14 mouse cellular contexts compared by ENCODE assay signal in the genomic region with DNA sequence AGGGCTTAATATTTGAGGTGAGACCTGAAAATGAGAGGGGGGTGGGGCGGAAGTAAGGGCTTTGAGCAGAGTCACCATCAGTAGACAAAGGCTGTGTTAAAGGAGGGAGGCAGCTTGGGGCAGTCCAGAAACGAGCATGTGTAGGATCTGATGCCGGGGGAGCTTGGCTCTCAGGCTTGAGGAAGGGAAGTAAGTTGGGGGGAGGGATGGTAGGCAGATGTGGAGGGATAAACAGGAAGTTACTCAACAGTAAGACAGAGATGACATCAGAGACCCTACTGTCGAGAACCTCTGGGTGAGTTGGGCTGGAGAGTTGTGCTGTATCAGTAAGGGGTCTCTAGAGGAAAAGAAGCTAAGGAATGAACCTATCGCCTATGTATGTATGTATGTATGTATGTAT.
DNase-seq lines count a peak whose midpoint lies in the region.
"Had no signal": no experiment of that assay in that cellular context is flagged by ENCODE, and none has a peak within 500 bp of the region (broad histone marks: within the 10 kb centered on the region; RNA-seq: fewer than 3 reads in every experiment).

No protein-coding gene starts in this region.

- DNase-seq in A20 (ENCODE audit: low read depth, low spot score): peak; percentile 14
- peak; percentile 26 for DNase-seq in MEL-GATA-1-ER (ENCODE audit: extremely low read depth, low read depth)
- peak; percentile 7 for DNase-seq in forelimb bud, embryonic 11.5 days (ENCODE audit: low read depth, low spot score)
- no peak for DNase-seq in adrenal gland, postnatal 10 days
- DNase-seq in thymus, postnatal 0 days (ENCODE audit: low spot score): no peak
- DNase-seq in spleen, adult 12 weeks (ENCODE audit: low spot score): no peak
- DNase-seq: adrenal gland, adult 8-10 months; B cell, adult 2 months; cerebellum, adult 18-20 months; cerebellum, adult 9-11 months; cerebellum, postnatal 36 days; embryo, embryonic 11 days; gastrocnemius, postnatal 10 days; heart, postnatal 36 days had no signal

Comparison
In these comparisons a context has a peak if more than half of its experiments do, and no peak if none do; other contexts are left out.
1. DNase-seq: peak in A20 (single experiment), MEL-GATA-1-ER (single experiment) and forelimb bud, embryonic 11.5 days (single experiment); none in adrenal gland, postnatal 10 days (single experiment), thymus, postnatal 0 days (single experiment) and spleen, adult 12 weeks (single experiment).